Mouse (Mus musculus): ENCODE data around the gene Ankfn1. TPM values are rescaled to one million over a fixed set of nuclear protein-coding genes. Genes with fewer than 3 reads are reported as not detected.
A peak's percentile ranks its signal among the peaks of the same experiment; 100 is the strongest.

Ankfn1 gene
- polyA plus RNA-seq, 1 experiment from 2014 or later = not detected

DNA sequence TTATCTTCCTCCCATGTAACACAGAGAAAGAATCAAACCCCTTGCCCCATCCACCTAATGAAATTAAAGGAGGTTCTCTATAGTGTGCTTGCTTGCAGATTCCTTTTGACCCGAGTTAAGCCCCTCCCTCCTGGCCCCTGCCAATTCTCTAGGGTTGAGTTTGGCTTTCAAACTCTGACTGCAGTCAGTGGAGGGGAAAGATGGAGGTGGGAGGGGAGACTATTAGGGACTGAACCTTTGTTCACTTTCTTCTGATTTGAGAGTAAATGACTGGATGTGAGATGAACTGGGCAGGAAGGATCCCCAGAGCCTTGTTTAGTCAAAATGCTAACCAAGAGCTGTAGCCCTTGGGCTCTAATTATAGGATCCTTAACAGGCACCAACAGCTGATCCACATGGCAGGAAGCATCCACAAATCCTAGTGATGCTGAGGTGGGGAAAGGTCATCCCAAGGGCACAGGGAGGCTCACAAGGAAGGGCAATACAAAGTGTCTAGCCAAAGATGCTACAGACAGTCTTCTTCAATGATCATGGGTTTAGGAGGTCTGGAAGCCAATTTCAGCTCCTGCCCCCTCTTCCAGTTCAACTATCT lies 103.4 kb downstream of the Ankfn1 start:
- TF ChIP-seq CTCF (IDR thresholded peaks at IDR 0.05) = no peak
- ATAC-seq = no peak
- ChIA-PET POLR2A (interaction anchor here (1.0 kb wide), 1 partner anchor 9 kb away, joined by 4 read pairs; no protein-coding TSS in a partner anchor), CTCF (interaction anchor here (1.4 kb wide), 1 partner anchor 126 kb away, joined by 3 read pairs; no protein-coding TSS in a partner anchor)
- in situ Hi-C loops (cut with MboI; ENCODE audit: low pct_unique_long_range_greater_than_20kb) = no loop called here
- DNase-seq (ENCODE audit: low read depth, low spot score) = no peak
- no peaks in the 10 kb centered on the region for H3K27me3 ChIP-seq

DNA sequence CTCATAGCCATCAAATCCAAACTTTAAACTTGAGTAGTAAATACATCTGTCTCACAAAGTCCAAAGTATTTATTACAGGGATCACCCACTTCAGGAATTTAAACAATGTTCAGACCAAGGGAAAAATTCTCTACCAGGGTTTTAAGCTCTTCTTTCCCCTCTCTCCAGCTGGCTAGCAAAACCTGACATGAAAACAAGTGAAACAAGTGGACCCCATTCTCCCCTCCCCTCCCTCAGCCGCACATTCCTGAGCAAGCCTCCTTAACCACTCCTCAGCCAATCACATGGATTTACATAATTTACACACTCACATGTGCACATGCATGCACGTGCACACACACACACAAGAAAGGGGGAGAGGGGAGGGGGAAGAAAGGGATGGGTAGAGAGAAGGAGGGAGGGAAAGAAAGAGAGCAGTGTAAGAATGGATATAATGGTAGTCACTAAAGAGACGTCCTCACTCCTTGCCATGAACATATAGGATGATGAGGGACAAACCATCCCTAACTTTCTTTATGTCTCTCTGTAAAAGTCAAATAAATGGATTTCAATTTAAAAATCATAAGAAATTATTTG lies 104.9 kb downstream of the Ankfn1 start:
- CTCF ChIA-PET = interaction anchor here (1.4 kb wide), 1 partner anchor 125 kb away, joined by 3 read pairs; no protein-coding TSS in a partner anchor
- peak; percentile 31 for ATAC-seq
- in situ Hi-C loops (cut with MboI; ENCODE audit: low pct_unique_long_range_greater_than_20kb) = no loop called here

DNA sequence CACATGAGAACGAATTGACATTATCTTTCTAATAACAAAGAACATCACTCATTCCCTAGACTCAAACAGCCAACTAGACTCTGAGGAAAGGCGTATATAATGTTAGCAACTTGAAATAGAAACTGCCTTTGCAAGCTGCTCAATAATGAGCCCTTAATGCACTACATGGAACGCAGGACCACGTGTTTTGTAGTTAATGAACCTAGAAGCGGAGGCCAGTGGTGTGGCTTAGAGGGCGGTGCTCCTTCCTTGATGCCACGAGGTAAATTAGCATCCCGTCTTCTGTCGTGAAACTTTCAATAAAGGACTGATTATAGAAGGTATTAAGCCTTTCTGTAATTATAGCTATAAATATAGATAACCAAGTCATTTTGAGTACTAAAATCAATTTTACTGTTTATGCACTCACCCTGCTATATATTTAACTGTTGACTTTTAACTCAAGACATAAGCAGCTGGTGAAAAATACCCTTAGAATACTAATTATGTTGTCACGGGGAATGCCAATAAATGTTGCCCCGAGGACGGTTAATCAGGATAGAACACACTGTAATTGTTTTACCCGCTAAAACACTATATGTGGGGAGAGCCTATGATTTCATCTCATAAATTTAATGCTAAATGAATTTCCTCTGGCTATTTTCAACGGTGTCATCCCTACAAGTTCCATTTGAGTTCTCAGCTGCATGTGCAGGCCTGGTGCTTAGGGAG lies 112.1 kb downstream of the Ankfn1 start:
- in situ Hi-C loops (cut with MboI; ENCODE audit: low pct_unique_long_range_greater_than_20kb) = no loop called here
- POLR2A ChIA-PET = interaction anchor here (1.7 kb wide), 1 partner anchor 8 kb away, joined by 4 read pairs; no protein-coding TSS in a partner anchor
- ATAC-seq = no peak

More for the DNA sequence above, 104.9 kb downstream of the Ankfn1 start:
- no peak for TF ChIP-seq CTCF (IDR thresholded peaks at IDR 0.05)
- POLR2A ChIA-PET = interaction anchor here (0.6 kb wide), 1 partner anchor 376 kb away, joined by 3 read pairs; no protein-coding TSS in a partner anchor
- no peaks in the 10 kb centered on the region for H3K27me3 ChIP-seq
- DNase-seq (ENCODE audit: low read depth, low spot score) = no peak

DNA sequence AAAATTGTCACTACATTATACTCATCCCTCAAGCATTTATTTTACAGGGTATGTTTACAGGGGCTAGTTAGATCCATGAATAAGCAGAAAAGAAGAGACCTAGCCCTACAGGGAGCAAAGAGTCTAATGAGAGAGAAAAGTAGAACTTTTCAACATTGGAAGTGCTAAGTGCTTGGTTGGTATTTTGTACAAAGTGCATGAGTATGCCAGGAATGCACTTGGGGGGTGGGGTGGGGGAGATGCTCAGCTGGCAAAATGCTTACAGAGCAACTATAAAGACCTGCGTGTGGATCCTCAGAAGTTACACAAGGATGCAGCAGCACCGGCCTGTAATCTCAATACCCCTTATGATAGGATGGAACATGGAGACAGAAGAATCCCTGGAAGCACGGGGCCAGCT lies 118.4 kb downstream of the Ankfn1 start:
- ChIA-PET POLR2A (no interaction called here), CTCF (no interaction called here)
- TF ChIP-seq CTCF (IDR thresholded peaks at IDR 0.05) = no peak
- no peak for ATAC-seq
- no peaks in the 10 kb centered on the region for H3K27me3 ChIP-seq
- in situ Hi-C loops (cut with MboI; ENCODE audit: low pct_unique_long_range_greater_than_20kb) = no loop called here
- DNase-seq (ENCODE audit: low read depth, low spot score) = no peak

More for the DNA sequence above, 112.1 kb downstream of the Ankfn1 start:
- no peak for DNase-seq (ENCODE audit: low read depth, low spot score)
- H3K27me3 ChIP-seq = no peaks in the 10 kb centered on the region
- no peak for TF ChIP-seq CTCF (IDR thresholded peaks at IDR 0.05)
- CTCF ChIA-PET = interaction anchor here (1.0 kb wide), 1 partner anchor 11 kb away, joined by 3 read pairs; no protein-coding TSS in a partner anchor

DNA sequence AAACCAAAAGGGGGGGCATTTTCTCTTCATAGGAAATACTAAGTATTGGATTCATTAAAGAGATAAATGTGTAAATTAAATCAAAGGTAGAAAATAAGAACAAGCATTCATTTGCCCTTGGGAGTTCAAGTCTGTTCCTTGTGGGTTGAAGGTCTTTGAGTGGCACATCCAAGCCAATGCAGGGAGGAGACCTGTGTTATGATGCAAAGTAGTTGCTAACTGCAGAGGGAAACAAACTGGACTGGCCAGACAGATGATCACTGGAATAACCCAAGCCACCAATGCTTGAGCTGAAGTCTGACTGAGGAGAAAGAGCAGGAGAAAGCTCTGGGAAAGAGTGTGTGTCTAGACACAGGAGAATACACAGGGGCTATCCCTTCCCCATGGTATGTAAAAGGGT lies 120.9 kb downstream of the Ankfn1 start:
- ChIA-PET POLR2A (no interaction called here), CTCF (no interaction called here)
- ATAC-seq (no peak), DNase-seq (ENCODE audit: low read depth, low spot score) (no peak)
- peaks cover 1% of the 10 kb centered on the region for H3K27me3 ChIP-seq
- in situ Hi-C loops (cut with MboI; ENCODE audit: low pct_unique_long_range_greater_than_20kb) = no loop called here
- TF ChIP-seq CTCF (IDR thresholded peaks at IDR 0.05) = no peak

DNA sequence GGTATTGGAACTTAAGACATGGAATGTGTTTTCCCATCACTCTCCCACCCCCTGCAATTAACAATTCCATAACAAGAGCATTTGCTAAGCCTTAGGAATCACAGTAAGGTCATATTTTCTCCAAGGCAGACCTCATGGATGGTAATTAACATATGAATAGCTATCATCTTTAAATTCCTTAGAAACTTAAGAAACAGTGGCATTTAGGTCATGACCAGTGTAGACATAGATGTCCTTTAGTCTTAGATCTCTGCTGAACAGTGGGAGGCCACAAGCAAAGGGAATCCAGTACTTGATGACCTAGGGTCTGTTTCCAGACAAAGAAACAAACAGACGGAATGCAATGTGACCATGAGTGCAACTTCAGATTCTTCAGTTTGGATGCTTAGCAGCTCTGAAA lies 141.7 kb downstream of the Ankfn1 start:
- no peak for DNase-seq (ENCODE audit: low read depth, low spot score)

DNA sequence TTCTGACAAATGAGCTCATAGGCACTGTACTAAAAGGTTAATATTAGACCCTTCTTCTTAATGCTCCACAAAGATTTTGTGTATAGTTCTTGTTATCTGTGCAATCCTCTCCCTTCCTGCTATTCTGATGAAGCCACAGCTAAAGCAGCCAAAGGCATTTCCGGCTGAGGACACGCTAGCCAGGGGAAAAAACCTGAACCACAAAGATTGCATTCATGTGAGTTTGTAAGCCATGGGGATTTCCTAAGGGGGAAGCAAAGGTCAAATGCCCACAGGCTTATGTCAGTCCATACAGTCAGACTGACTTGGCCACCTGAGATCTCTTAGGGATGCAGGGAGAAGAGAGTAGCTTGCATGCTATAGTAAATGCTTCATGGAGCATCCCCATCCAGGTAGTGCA lies 146.1 kb downstream of the Ankfn1 start:
- ATAC-seq = no peak
- in situ Hi-C loops (cut with MboI; ENCODE audit: low pct_unique_long_range_greater_than_20kb) = no loop called here
- H3K27me3 ChIP-seq = no peaks in the 10 kb centered on the region
- peak; percentile 24 for DNase-seq (ENCODE audit: low read depth, low spot score)
- no peak for TF ChIP-seq CTCF (IDR thresholded peaks at IDR 0.05)
- CTCF ChIA-PET = interaction anchor here (1.3 kb wide), 1 partner anchor 10 kb away, joined by 3 read pairs; no protein-coding TSS in a partner anchor
- POLR2A ChIA-PET = interaction anchor here (0.6 kb wide), 1 partner anchor 31 kb away, joined by 3 read pairs; no protein-coding TSS in a partner anchor

More for the DNA sequence above, 141.7 kb downstream of the Ankfn1 start:
- ChIA-PET CTCF (no interaction called here), POLR2A (no interaction called here)
- in situ Hi-C loops (cut with MboI; ENCODE audit: low pct_unique_long_range_greater_than_20kb) = no loop called here
- no peaks in the 10 kb centered on the region for H3K27me3 ChIP-seq
- no peak for ATAC-seq
- TF ChIP-seq CTCF (IDR thresholded peaks at IDR 0.05) = no peak

DNA sequence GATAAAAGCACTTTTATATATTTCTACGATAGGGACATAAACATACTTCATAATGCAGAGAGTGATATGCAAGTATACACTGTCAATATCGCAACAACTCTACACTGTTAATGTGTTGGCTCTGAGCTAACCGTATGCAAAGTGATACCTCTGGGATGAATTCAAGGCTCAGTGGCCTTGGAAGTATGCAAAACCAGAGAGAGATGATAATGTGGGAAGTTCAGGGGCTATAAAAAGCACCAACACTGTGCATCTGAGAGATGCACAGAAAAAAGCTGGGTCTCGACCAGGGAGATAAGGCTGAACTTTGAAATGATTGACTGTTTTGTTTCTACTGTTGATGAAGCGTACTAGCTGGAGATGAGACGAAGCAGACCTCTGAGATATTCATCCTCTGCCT lies 148.9 kb downstream of the Ankfn1 start:
- TF ChIP-seq CTCF (IDR thresholded peaks at IDR 0.05) = no peak
- no peak for ATAC-seq
- no peak for DNase-seq (ENCODE audit: low read depth, low spot score)
- no peaks in the 10 kb centered on the region for H3K27me3 ChIP-seq
- in situ Hi-C loops (cut with MboI; ENCODE audit: low pct_unique_long_range_greater_than_20kb) = no loop called here
- CTCF ChIA-PET = interaction anchor here (1.4 kb wide), 1 partner anchor 91 kb away, joined by 4 read pairs; no protein-coding TSS in a partner anchor
- POLR2A ChIA-PET = interaction anchor here (1.0 kb wide), 1 partner anchor 13 kb away, joined by 3 read pairs; no protein-coding TSS in a partner anchor

DNA sequence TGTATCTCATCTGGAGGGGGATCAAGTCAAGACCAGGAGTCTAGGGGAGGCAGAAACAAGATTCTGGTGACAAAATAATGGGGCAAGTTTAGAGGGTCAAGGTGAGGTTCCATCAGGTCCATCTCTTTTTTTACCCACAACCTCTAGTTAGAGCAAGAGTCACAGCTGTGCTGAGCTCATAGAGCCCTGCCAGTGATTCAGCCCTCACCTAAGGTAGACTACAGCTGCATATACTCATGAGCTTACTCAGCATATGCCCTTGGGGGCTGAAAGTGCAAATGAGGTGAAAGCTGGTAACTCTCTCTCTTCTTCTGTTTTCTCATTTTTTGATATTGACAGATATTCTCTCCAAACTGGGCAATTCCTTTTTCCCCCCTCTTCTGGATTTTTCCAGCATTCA lies 150.2 kb downstream of the Ankfn1 start:
- ChIA-PET CTCF (interaction anchor here (0.8 kb wide), 1 partner anchor 93 kb away, joined by 3 read pairs; no protein-coding TSS in a partner anchor), POLR2A (no interaction called here)
- no peak for DNase-seq (ENCODE audit: low read depth, low spot score)
- in situ Hi-C loops (cut with MboI; ENCODE audit: low pct_unique_long_range_greater_than_20kb) = no loop called here
- no peak for ATAC-seq
- H3K27me3 ChIP-seq = no peaks in the 10 kb centered on the region
- no peak for TF ChIP-seq CTCF (IDR thresholded peaks at IDR 0.05)

DNA sequence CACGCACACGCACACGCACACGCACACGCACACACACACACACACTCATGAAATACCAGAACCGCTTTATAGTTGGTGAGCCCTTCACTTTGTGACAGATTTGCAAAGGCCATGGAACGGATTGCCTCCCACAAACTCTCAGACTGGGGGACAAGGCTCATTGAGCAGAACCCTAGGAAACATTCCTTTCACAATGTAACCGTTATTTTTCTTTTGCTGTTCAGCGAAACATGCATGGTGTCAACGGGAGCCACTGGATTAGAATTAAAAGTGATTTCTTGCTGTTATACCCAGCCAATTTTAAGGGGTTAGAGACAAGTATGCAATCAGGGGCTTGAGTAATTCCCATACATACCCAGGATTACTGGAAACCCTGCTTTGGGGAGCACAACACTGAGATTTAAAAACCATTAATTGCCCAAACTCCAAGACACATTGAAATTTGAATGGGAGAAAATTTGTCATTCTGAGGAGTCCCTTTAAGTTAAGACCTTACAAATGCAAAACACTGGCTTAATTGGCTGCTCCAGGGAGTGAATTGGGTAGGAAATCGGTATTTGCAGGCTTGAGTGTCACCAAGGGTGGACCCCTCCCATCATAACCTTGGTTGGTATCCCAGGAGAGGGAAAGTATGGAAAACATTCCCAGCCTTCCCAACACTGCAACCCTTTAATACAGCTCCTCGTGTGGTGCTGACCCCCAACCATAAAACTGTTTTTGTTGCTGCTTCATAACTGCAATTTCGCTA lies 153.6 kb downstream of the Ankfn1 start:
- no peaks in the 10 kb centered on the region for H3K27me3 ChIP-seq
- TF ChIP-seq CTCF (IDR thresholded peaks at IDR 0.05) = no peak
- ATAC-seq (peak; percentile 51), DNase-seq (ENCODE audit: low read depth, low spot score) (peak; percentile 46)
- in situ Hi-C loops (cut with MboI; ENCODE audit: low pct_unique_long_range_greater_than_20kb) = no loop called here
- ChIA-PET POLR2A (no interaction called here), CTCF (no interaction called here)
